Mouse (Mus musculus) kidney, adult 10 weeks (tissue): ENCODE results near the gene Ift46. TPM values are rescaled to one million over a fixed set of nuclear protein-coding genes. Genes with fewer than 3 reads are reported as not detected.

Experiments used
- polyA plus RNA-seq: library from polyadenylated mRNA; stranded (reverse); fragments of 350-450 nt; fragmentation: Illumina TruSeq; extraction: RNeasy Lipid Tissue Mini Kit (QIAGEN cat#74804); gene quantifications from one replicate; pipeline ENCODE4 v1.2.3, GENCODE M21; 2014; ENCODE audit warnings: low read depth, low replicate concordance

Ift46 gene
- polyA plus RNA-seq: 17.3 TPM

DNA sequence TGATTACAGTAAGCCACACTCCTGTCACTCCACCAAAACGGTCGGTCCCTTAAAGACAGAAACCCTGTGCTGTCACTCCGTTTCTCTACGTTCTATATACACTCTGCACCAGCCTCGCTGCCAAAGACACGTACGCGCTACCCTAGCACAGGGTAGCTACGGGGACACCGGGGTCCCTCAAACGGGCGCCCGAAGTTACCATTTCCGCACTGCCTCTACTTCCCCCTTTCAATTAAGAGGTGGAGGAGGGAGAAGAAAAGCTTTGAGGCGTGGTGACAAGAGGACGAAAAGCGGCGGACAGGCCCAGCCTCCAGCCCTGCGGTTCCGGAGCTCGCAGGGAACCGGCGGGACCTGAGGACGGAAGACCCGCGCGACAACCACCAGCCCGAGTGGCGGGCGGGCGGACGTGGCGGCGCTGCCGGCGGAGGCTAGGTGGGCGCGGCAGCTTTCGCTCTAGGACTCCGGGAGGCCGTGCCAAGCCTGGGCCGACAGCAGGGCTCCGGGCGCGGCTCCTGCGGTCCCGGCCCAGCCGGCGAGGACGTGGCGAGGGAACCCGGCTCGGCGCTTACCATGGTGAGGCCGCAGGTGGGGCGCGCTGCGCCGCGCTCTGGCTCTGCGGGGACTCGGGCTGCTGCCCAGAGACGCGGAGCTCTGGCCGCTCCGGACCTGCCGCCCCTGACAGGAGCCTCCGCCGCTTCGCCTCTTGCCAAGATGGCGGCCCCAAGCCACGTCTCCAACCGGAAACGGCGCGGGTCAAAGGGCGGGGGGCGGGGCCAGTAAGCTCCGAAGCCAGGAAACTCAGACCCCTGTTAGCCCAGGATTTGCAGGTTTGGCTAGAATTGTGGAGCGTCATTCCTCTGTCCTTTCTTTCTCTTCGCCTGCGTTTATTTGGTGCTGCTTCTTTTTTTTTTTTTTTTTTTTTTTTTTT is at the start of gene Ift46, which contains the start of gene Arcn1:
TSS of gene Ift46 (plus strand) at position 808 of the 928 bp plus-strand sequence.
TSS of gene Arcn1 (minus strand) at position 745 of the 928 bp plus-strand sequence.

DNA sequence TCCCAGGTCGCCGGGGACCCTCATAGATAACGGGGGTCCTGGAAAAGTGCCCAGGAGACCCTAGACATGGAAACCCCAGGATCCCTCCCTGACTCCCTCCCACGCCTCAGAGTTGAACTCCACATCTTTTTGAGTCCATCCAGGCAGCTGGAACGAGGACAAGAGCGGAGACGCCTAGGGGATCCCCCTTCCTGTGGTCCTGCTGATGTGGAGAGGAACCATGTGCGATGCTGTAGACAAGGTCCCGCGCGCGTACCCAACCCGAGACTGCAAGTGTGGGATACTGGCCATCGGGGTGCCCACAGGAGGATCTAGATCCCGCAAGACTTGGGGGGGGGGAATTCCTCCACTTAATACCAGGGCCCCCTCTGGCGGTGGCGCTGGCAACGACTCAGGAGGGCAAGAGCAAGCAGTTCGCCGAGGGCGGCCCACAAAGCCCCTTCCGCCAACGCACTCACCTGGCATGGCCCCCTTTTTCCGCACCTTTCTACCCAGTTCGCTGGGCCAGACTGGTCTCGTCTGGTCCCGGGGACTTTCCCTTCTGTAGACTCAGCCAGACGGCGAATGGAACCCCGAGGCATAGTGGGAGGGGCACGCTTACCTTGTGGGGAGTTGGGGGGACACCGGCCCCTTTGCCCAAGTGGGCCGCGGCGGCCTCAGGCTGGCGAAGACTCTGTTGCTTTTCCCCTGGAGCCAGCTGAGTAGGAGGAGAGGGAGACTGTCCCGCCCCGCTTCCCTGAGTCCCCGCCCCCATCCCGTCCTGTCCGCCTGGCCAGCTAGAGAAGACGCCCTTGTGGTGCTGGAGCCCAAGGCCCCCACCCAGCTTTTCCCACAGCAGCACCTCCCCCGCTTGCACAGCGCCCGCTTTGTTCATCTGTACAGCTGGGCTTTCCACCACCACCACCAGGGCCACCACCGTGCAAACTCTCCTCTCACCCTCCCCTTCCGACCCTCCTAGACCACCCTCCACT is 32.9 kb upstream of the Ift46 start, which contains the start of gene Phldb1:
TSS of gene Phldb1 (minus strand) at position 675 of the 971 bp plus-strand sequence.

GRCm38 (mm10) chr9:44799102-44799957 is 31.6 kb downstream of the Ift46 start, which contains the start of gene Tmem25:
Gene Tmem25 (minus strand): TSS chr9:44799307.

GRCm38 (mm10) chr9:44802808-44803450 is 35.2 kb downstream of the Ift46 start, which contains the start of gene Ttc36:
Gene Ttc36 (minus strand): TSS chr9:44803072.

Other genes with a start within 250 kb of the Ift46 start
- gene Cxcr5, start 206.0 kb upstream of the Ift46 start, polyA plus RNA-seq: not detected
- 161 TPM for gene Ddx6, start 163.0 kb upstream of the Ift46 start, polyA plus RNA-seq
- 9.1 TPM for gene Treh, start 94.7 kb upstream of the Ift46 start, polyA plus RNA-seq
- gene Phldb1, start 32.7 kb upstream of the Ift46 start, polyA plus RNA-seq: 0.89 TPM
- gene Arcn1, start 63 bp upstream of the Ift46 start, polyA plus RNA-seq: 269 TPM
- gene Tmem25, start 31.4 kb downstream of the Ift46 start, polyA plus RNA-seq: 3.2 TPM
- 18.3 TPM for gene Ttc36, start 35.2 kb downstream of the Ift46 start, polyA plus RNA-seq
- 12.2 TPM for gene Kmt2a, start 113.4 kb downstream of the Ift46 start, polyA plus RNA-seq
- 1,015 TPM for gene Atp5l, start 152.8 kb downstream of the Ift46 start, polyA plus RNA-seq
- 90.9 TPM for gene Ube4a, start 197.7 kb downstream of the Ift46 start, polyA plus RNA-seq
- gene Cd3g, start 212.5 kb downstream of the Ift46 start, polyA plus RNA-seq: 0.77 TPM
- gene Cd3d, start 213.9 kb downstream of the Ift46 start, polyA plus RNA-seq: not detected
- gene Cd3e, start 241.7 kb downstream of the Ift46 start, polyA plus RNA-seq: not detected